Mouse (Mus musculus) forebrain, embryonic 13.5 days (tissue): ENCODE data around the gene Gm5426. TPM values are rescaled to one million over a fixed set of nuclear protein-coding genes. Genes with fewer than 3 reads are reported as not detected.
"Not testable (repeated sequence)": the region's sequence is repeated elsewhere in the genome, so short reads cannot be mapped to it uniquely, and the experiment has no call there.

Source experiments
- ATAC-seq: fragments of 200-750 bp; cut with Nextera tagmentation; 2 replicates; pipeline ENCODE4 v1.8.0; 2017
- H3K27ac ChIP-seq: fragments of 300-500 bp; sonication (generic); 2 replicates; pipeline ENCODE4 v1.5.1; 2015; ENCODE audit warnings: inconsistent platforms, mild to moderate bottlenecking, moderate library complexity
- H3K27me3 ChIP-seq: fragments of 300-500 bp; sonication (generic); 2 replicates; pipeline ENCODE4 v1.6.1; 2015; ENCODE audit warnings: mild to moderate bottlenecking, inconsistent platforms
- H3K36me3 ChIP-seq: fragments of 300-500 bp; sonication (generic); 2 replicates; pipeline ENCODE4 v1.6.1; 2015; ENCODE audit warnings: mild to moderate bottlenecking, inconsistent platforms; ENCODE audit not compliant: poor library complexity, severe bottlenecking
- H3K4me1 ChIP-seq: fragments of 300-500 bp; sonication (generic); 2 replicates; pipeline ENCODE4 v1.6.1; 2015; ENCODE audit warnings: inconsistent platforms
- H3K4me2 ChIP-seq: fragments of 300-500 bp; sonication (generic); 2 replicates; pipeline ENCODE4 v1.6.1; 2015; ENCODE audit warnings: inconsistent platforms, mild to moderate bottlenecking, moderate library complexity
- H3K4me3 ChIP-seq: fragments of 300-500 bp; sonication (generic); 2 replicates; pipeline ENCODE4 v1.5.1; 2015; ENCODE audit warnings: mild to moderate bottlenecking, inconsistent platforms
- H3K9ac ChIP-seq: fragments of 300-500 bp; sonication (generic); 2 replicates; pipeline ENCODE4 v1.6.1; 2015; ENCODE audit warnings: mild to moderate bottlenecking, inconsistent platforms
- H3K9me3 ChIP-seq: fragments of 300-500 bp; sonication (generic); replicated peaks from 2 replicates; pipeline ENCODE4 v1.6.1; 2016; ENCODE audit warnings: inconsistent platforms
- WGBS: fragments of 180-500 bp; shearing (Covaris S2); methylation state at CpG from one replicate; pipeline ENCODE4 v1.1.7; 2015; 5-methylcytosine and 5-hydroxymethylcytosine counted together
- polyA plus RNA-seq: library from polyadenylated mRNA; unstranded; fragments of >200 nt; fragmentation: Nextera tagmentation; extraction: Ambion mirVana; gene quantifications from 2 replicates; pipeline ENCODE4 v1.2.1, GENCODE M21; 2015

Gene Gm5426
- polyA plus RNA-seq, 1 experiment from 2014 or later: not detected

- Histone ChIP-seq H3K4me2 (no peak overlapping the region), H3K27me3 (no peaks in the 10 kb centered on the region), H3K27ac (no peak overlapping the region), H3K9ac (no peak overlapping the region), H3K36me3 (no peaks in the 10 kb centered on the region), H3K4me3 (no peak overlapping the region), H3K9me3 (0 out of 2 replicates have a peak, but pooled peaks cover 3% of the 10 kb centered on the region), H3K4me1 (no peaks in the 10 kb centered on the region)
- ATAC-seq: no peak
- 91% methylated on average over 3 of the region's 3 CpGs for WGBS
Measured at GRCm38 (mm10) chr10:96115325-96115724, 21.1 kb upstream of the Gm5426 start.

GRCm38 (mm10) chr10:96120821-96121220 lies 15.6 kb upstream of the Gm5426 start:
- Histone ChIP-seq H3K36me3 (no peaks in the 10 kb centered on the region), H3K4me1 (no peaks in the 10 kb centered on the region), H3K4me2 (no peak overlapping the region), H3K9me3 (no peaks in the 10 kb centered on the region), H3K9ac (no peak overlapping the region), H3K4me3 (no peak overlapping the region), H3K27ac (no peak overlapping the region), H3K27me3 (no peaks in the 10 kb centered on the region)
- no peak for ATAC-seq
- WGBS: 86% methylated on average over 2 of the region's 2 CpGs

GRCm38 (mm10) chr10:96121249-96122010 lies 15.0 kb upstream of the Gm5426 start:
- no peaks in the 10 kb centered on the region for H3K36me3 ChIP-seq
- H3K4me3 ChIP-seq: no peak overlapping the region
- H3K4me1 ChIP-seq: no peaks in the 10 kb centered on the region
- no peak for ATAC-seq
- no peak overlapping the region for H3K4me2 ChIP-seq
- no peaks in the 10 kb centered on the region for H3K9me3 ChIP-seq
- no peak overlapping the region for H3K9ac ChIP-seq
- no peaks in the 10 kb centered on the region for H3K27me3 ChIP-seq
- no peak overlapping the region for H3K27ac ChIP-seq
- WGBS: 71% methylated on average over 4 of the region's 4 CpGs

GRCm38 (mm10) chr10:96123885-96124284 lies 12.5 kb upstream of the Gm5426 start:
- Histone ChIP-seq H3K27me3 (no peaks in the 10 kb centered on the region), H3K36me3 (no peaks in the 10 kb centered on the region), H3K4me3 (no peak overlapping the region), H3K9ac (no peak overlapping the region), H3K27ac (no peak overlapping the region), H3K9me3 (no peaks in the 10 kb centered on the region), H3K4me2 (no peak overlapping the region), H3K4me1 (no peaks in the 10 kb centered on the region)
- 92% methylated on average over 5 of the region's 5 CpGs for WGBS
- no peak for ATAC-seq

- no peaks in the 10 kb centered on the region for H3K9me3 ChIP-seq
Measured at GRCm38 (mm10) chr10:96124290-96124689, 12.1 kb upstream of the Gm5426 start.

GRCm38 (mm10) chr10:96125771-96126454 lies 10.5 kb upstream of the Gm5426 start:
- no peaks in the 10 kb centered on the region for H3K9me3 ChIP-seq
- ATAC-seq: no peak
- H3K27ac ChIP-seq: no peak overlapping the region
- no peak overlapping the region for H3K9ac ChIP-seq
- WGBS: 46% methylated on average over 9 of the region's 9 CpGs
- H3K4me3 ChIP-seq: no peak overlapping the region
- H3K36me3 ChIP-seq: no peaks in the 10 kb centered on the region
- no peak overlapping the region for H3K4me2 ChIP-seq
- no peaks in the 10 kb centered on the region for H3K27me3 ChIP-seq
- no peaks in the 10 kb centered on the region for H3K4me1 ChIP-seq

More at GRCm38 (mm10) chr10:96124290-96124689, 12.1 kb upstream of the Gm5426 start:
- WGBS: 95% methylated on average over 1 of the region's 1 CpGs
- H3K4me3 ChIP-seq: no peak overlapping the region
- H3K27me3 ChIP-seq: no peaks in the 10 kb centered on the region
- H3K4me1 ChIP-seq: no peaks in the 10 kb centered on the region
- no peak overlapping the region for H3K4me2 ChIP-seq
- no peak overlapping the region for H3K9ac ChIP-seq
- no peak overlapping the region for H3K27ac ChIP-seq
- no peak for ATAC-seq
- no peaks in the 10 kb centered on the region for H3K36me3 ChIP-seq

GRCm38 (mm10) chr10:96129213-96129612 lies 7.2 kb upstream of the Gm5426 start:
- H3K27ac ChIP-seq: no peak overlapping the region
- H3K4me1 ChIP-seq: no peaks in the 10 kb centered on the region
- H3K4me3 ChIP-seq: no peak overlapping the region
- no peak overlapping the region for H3K9ac ChIP-seq
- ATAC-seq: no peak
- H3K4me2 ChIP-seq: no peak overlapping the region
- whole genome bisulfite sequencing: 91% methylated on average over 2 of the region's 2 CpGs
- no peaks in the 10 kb centered on the region for H3K27me3 ChIP-seq
- H3K9me3 ChIP-seq: no peaks in the 10 kb centered on the region
- H3K36me3 ChIP-seq: no peaks in the 10 kb centered on the region

GRCm38 (mm10) chr10:96130406-96130805 lies 6.0 kb upstream of the Gm5426 start:
- 84% methylated on average over 3 of the region's 3 CpGs for WGBS
- no peak overlapping the region for H3K9ac ChIP-seq
- no peak overlapping the region for H3K27ac ChIP-seq
- no peak for ATAC-seq
- no peak overlapping the region for H3K4me2 ChIP-seq
- H3K4me3 ChIP-seq: no peak overlapping the region
- no peaks in the 10 kb centered on the region for H3K27me3 ChIP-seq
- no peaks in the 10 kb centered on the region for H3K9me3 ChIP-seq
- no peaks in the 10 kb centered on the region for H3K4me1 ChIP-seq
- no peaks in the 10 kb centered on the region for H3K36me3 ChIP-seq

GRCm38 (mm10) chr10:96131112-96131511 lies 5.3 kb upstream of the Gm5426 start:
- no peak overlapping the region for H3K4me3 ChIP-seq
- no peak overlapping the region for H3K27ac ChIP-seq
- no peaks in the 10 kb centered on the region for H3K27me3 ChIP-seq
- 93% methylated on average over 6 of the region's 6 CpGs for WGBS
- no peak overlapping the region for H3K4me2 ChIP-seq
- no peaks in the 10 kb centered on the region for H3K4me1 ChIP-seq
- H3K9ac ChIP-seq: no peak overlapping the region
- no peak for ATAC-seq
- H3K36me3 ChIP-seq: no peaks in the 10 kb centered on the region
- no peaks in the 10 kb centered on the region for H3K9me3 ChIP-seq

- Histone ChIP-seq H3K36me3 (no peaks in the 10 kb centered on the region), H3K4me3 (no peak overlapping the region), H3K27ac (no peak overlapping the region), H3K9me3 (no peaks in the 10 kb centered on the region), H3K27me3 (no peaks in the 10 kb centered on the region), H3K4me1 (no peaks in the 10 kb centered on the region), H3K4me2 (no peak overlapping the region), H3K9ac (no peak overlapping the region)
- 32% methylated on average over 6 of the region's 6 CpGs for WGBS
- peak; percentile 74 for ATAC-seq
Measured at GRCm38 (mm10) chr10:96132161-96132560, 4.2 kb upstream of the Gm5426 start.

- Histone ChIP-seq H3K4me2 (no peak overlapping the region), H3K4me3 (no peak overlapping the region), H3K4me1 (no peaks in the 10 kb centered on the region), H3K36me3 (no peaks in the 10 kb centered on the region), H3K9me3 (no peaks in the 10 kb centered on the region), H3K27me3 (no peaks in the 10 kb centered on the region), H3K27ac (no peak overlapping the region), H3K9ac (no peak overlapping the region)
- no peak for ATAC-seq
- WGBS: 89% methylated on average over 5 of the region's 5 CpGs
Measured at GRCm38 (mm10) chr10:96138585-96138984, 2.2 kb downstream of the Gm5426 start.

GRCm38 (mm10) chr10:96139274-96139673 lies 2.9 kb downstream of the Gm5426 start:
- H3K27ac ChIP-seq, H3K4me3 ChIP-seq, H3K27me3 ChIP-seq, H3K9me3 ChIP-seq, H3K36me3 ChIP-seq, H3K4me2 ChIP-seq, H3K9ac ChIP-seq, ATAC-seq, H3K4me1 ChIP-seq: not testable (repeated sequence)
- 89% methylated on average over 4 of the region's 4 CpGs for WGBS
